Mouse (Mus musculus) splenic B cell, adult 2 months (primary cell): ENCODE measurements at regions not wholly inside any gene's neighbourhood (a gene's known extent, or its start where the extent isn't known, plus 50 kb on each side); places are given as distances from the start of the nearest gene placed in this dataset.

ENCODE experiments used
- DNase-seq: peaks from one replicate; pipeline ENCODE4 v3.0.0-alpha.2; 2011; ENCODE audit warnings: low read depth, low spot score
- H3K27me3 ChIP-seq: 2 replicates; pipeline ENCODE4 v1.6.1; 2012; ENCODE audit warnings: mild to moderate bottlenecking, low read length, moderate library complexity, mixed read lengths; ENCODE audit not compliant: control insufficient read depth, poor library complexity, insufficient read depth, severe bottlenecking
- H3K36me3 ChIP-seq: 2 replicates; pipeline ENCODE4 v1.6.1; 2012; ENCODE audit warnings: mild to moderate bottlenecking, low read length, moderate library complexity, mixed read lengths; ENCODE audit not compliant: control insufficient read depth, poor library complexity, insufficient read depth, severe bottlenecking

DNA sequence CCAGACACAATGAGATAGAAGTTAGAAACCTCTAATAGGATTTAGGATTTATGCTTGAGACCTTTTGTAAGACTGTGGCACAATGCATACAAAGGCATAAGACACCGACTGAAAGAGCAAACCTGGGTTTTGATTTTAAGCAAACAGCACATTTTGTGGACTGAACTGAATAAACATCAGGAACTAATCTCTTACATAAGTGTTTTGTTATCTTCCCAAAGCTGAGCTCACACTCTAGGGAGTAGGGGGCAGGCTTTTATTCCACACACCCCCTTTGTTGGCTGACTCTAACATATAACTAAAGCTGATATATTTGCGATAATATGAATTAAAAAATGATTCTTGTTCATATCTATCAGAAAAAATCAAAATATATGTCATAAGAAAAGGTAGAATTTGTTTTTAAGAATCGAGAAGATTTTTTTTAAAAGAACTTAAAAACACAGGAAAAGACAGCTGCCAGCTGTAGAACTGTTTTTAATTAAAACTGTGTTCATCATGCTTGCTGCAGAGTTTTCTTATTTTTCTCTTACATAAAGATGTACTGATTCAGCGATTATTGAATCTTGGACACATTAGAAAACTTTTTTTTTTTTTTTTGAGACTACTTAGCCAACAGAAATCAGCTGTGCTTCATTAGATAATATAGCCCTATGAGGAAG, 56.2 kb upstream of the Dcn start:
- no peaks in the 10 kb centered on the region for H3K27me3 ChIP-seq
- DNase-seq = no peak
- H3K36me3 ChIP-seq = no peaks in the 10 kb centered on the region
